Mouse (Mus musculus) frontal cortex, postnatal 10 days (tissue): Measurements from ENCODE around the gene Arl4a.

Experiments used
- DNase-seq, 2 experiments: peaks; one replicate each; pipeline ENCODE4 v3.0.0; 2022; ENCODE audit warnings: low spot score in 2 of 2, mixed read lengths in 1 of 2

Arl4a gene

DNA sequence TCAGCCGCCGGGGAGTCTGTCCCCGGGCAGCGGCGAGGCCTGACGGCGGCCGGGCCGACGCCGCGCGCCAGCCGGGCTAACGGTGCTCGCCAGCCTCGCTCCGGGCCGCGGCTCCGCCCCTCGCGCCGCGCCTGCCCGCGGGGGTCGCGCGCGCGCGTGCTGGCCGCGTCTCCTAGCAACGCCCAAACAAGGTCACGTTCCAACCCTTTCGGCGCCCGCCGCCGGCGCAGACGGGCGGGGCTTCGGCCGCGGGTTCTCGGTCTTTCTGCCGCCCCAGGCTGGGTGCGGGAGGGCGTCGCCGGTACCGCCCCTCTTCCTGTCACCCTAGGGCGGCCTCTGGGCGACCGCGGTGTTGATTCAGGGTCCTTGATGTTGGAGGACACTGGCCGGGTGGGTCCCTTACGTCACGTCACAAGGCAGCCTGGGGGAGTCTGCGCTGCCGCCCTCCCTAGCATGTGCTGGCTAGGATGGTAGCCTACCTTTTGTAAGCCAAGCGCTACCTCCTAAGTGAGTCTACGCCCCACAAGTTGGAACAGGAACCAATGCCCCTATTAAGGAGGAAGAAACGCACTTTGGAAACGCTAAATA lies at the start of gene Arl4a:
Gene Arl4a (minus strand): TSS at position 150 of the 588 bp plus-strand sequence.
- peak; percentile 81 to 88 for DNase-seq

DNA sequence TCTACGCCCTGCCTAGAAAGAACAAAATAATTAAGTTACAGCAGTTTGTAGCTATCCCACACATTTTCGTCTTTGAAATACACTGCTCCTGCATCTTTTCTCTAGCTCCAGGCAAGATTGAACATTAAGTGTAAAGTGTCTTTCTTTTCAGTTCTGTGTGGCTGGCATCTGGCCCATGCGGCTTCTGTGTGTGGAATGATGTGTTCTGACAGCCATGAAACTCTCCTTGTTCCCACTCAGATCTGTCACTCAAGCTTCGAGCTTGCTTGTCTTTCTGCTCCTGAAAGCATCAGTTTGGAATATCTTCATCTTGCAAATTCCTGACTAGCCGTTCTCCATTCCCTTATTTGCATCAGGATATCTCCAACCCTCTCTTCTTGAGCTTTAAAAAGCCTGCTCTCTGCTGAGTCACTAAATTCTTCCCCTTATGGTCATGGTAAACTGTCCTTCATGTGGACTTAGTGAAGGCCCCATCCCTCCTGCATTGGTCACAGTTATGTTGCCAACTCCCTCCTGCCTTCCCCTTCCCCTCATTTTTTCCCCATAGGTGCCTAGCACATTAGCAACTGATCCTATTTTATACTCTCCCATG lies 48.0 kb upstream of the Arl4a start:
- peak; percentile 20 to 36 for DNase-seq

DNA sequence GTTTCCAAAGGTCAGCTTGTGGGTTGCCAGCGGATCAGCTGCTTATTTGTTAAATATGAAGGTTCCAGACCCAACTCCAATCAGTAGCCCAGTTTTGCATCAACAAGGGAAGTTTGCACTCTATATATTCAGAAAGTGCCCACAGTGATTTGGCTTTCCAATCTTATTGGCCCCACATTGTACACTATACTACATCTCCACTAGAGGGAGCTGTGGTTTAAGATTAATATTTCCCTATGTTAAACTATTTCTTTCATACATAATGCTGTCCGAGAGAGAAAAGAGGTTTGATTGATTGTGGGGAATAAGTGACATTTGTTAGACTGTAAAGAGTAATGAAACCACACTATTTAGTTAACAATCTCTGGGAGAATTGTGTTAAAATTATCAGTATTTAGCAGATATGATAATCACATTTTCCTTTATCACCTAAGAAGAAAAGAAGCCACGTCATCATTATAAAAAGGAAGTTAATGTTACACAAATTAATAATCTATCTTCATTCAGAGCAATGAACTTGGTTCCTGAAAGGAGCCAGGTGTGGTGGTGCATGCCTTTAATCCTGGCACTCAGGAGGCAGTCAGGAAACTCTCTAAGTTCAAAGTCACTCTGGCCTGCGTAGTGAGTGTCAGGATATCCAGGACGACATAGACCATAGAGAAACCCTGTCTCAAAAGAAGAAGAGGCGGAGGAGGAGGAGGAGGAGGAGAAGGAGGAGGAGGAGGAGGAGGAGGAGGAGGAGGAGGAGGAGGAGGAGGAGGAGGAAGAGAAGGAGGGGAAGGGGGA lies 44.8 kb upstream of the Arl4a start:
- no peak for DNase-seq

DNA sequence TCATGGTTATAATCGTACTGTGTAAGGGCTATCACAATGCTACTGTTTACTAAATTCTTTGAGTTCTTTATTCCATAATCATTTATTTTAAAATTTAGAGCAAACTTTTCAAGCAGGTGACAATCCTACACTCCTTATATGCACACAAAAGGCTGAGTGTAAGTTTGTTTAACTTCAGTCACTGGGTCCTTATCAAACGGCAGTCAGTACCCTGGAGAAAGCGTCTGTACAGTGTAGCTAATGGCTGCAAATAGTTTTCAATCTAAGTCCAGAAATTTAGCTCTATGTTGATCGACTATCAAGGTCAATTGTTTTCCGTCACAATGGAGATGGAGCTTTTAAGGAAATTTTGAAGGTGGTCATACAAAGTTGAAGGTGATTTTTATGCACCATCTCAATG lies 44.2 kb upstream of the Arl4a start:
- no peak for DNase-seq

DNA sequence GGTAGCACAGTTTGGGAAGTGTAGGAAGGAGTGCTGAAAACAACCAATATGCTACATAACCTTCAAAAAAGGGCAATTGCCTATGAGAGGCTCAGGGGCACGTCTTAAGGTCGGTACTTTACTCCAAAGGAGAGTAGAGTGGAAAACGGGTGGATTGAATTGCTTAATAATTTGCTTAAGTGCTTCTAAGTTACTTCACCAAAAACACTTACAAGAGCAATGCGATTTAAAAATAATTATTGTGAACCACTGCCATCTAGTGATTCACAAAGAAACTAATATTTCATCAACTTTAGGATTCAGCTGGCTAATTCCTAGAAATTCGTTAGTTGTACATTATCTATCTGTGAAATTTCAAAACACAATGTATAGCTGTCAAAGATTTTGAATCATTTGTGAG lies 35.8 kb upstream of the Arl4a start:
- no peak for DNase-seq

DNA sequence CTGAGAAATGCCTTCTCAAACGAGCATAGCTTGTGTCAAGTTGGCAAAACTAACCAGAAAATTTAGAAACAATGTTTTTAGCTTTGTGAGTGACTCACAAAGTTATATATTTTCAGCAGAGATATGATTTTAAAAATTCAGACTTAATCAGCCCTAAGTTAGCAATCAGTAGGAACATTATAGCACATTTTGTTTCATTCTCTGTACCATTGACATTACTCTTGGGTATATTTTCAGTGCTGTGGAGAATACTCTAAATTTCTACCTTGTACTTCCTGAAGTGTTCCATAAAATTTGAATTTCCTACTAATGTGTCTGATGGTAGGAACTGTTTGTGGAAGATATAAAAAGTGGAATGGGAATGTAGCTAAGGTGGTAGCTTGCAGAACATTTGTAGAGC lies 9.2 kb upstream of the Arl4a start:
- DNase-seq: no peak

DNA sequence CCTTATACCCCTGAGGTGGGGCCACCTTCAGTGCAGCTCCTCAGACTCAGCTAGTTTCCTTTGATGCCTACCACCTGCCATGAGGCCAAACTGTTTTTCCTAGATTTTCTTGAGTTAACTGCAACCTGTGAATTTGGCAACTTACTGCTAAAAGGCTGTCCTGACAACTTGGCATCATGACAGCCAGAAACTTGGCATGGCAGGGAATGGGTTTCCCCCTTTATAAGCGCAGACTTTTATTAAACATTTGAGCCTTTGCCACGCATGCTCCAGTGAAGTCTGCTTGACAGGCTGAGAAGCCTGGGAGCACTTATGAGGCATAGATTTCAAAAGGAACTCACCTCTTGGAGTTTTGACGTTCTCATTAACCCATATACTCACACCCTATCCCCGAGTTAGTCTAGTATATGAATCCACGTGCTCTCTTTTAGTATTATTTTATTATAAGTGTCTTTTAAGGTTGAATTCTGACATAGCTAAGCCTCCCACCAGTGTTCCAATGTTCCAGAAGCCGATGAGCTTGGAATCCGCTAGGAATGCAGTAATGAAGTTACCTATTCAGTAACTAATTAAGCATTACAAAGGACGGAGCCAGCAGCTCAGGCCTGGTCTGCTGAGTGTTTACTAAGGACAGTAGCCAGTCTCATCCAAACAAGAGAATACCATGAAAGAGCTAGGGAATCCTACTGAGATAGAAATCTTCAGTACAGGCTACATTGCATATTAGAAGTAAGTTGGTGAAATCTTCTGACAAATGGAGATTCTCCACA lies 6.2 kb upstream of the Arl4a start:
- no peak for DNase-seq

DNA sequence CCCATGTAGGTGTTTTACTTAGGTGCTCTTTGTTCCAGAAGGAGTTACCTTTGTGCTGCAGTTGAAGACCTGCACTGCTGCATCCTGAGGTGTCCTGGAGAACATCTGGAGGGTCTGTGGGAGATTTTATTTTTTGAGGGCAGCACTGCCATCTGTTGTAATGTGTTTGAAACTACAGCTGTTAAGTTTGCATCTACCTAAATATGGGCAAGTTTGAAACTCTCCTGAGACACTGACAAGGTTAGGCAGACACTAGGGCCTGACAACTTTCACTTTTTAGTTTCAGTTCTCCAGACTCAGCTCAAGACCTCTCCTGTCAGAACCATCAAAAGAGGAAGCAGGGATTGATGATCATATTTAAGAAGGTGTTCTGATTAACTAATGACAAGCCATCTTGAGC lies 2.2 kb upstream of the Arl4a start:
- DNase-seq: peak in 1 of 2 experiments; percentile 17

DNA sequence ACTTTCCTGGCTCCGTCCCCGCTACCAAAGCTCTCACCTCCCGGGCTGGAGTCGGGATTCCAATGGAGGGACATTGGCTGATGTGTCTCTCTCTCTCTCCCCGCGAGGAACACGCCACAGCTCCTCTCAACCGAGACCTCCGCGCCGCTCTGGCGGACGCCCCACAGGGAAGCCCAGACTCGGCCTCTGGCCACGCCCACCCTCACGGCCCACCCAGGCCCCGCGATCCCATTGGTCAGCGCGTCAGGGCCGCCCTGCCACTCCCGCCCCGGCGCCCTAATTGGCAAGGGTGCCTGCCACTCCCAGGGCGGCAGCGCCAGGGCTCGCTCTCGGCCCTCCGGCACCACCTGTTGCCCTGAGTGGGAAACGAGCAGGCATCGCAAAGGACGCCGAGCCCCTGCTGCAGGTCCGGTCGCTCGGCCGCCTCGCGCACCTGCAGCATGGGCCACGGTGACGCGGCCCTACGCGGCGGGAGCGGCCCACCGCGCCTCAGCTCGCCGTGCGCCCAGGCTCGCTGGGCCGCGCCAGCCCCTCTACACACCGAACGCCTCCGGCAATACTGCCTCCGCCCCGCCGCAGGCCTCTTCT lies 505 bp downstream of the Arl4a start:
- peak; percentile 96 to 99 for DNase-seq

DNA sequence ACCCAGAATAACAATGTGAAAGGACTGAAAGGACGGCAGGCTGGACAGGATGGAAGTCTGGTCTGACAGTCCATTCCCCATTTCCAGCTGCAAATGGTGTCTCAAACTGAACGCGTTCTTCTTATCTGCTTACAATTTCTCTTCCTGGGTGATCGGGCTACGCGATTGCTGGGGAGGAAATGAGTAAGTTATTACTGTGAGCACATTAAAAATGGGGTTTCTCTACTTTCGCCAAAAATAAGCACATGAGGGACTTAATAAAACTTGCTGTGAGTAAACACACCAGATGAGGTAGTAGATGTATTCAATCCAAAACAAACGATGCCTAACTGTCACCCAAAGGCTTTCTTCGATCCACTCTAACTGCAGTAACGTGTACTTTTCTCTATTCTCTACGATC lies 1.2 kb downstream of the Arl4a start:
- peak in 1 of 2 experiments; percentile 15 for DNase-seq

DNA sequence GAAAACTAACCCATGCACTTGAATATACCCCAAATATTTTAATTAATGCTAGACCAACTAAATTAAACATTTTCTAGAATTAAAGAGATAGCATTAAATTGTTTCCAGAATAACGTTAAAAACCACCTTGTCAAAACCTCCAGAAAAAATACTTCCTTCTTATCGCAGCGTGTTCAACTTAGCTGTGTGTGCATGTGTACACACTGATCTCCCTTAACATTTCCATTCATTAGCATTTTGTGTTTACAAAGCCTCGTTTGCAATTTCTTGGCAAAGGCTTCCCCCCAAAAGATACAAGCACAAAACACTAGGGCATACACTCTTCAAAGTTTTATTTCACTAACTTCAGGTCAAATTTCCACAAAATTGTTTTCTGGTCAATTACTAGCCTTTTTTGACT lies 2.3 kb downstream of the Arl4a start:
- DNase-seq: no peak

DNA sequence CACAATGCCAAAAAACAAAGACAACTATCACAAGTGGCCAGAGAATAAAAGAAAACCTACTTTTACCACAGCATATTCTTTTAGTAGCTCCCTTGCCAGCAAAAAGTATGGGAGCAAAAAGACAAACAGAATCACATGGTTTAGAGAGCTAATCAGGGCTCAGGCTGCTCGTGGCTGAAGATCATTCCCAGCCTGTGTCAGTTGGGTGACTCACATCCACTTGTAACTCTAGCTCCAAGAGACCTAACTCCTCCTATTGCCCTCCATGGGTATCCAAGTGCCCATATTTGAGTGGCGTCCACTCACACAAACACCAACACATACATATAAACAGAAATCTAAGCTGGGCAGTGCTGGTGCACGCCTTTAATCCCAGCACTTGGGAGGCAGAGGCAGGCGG lies 8.6 kb downstream of the Arl4a start:
- no peak for DNase-seq

DNA sequence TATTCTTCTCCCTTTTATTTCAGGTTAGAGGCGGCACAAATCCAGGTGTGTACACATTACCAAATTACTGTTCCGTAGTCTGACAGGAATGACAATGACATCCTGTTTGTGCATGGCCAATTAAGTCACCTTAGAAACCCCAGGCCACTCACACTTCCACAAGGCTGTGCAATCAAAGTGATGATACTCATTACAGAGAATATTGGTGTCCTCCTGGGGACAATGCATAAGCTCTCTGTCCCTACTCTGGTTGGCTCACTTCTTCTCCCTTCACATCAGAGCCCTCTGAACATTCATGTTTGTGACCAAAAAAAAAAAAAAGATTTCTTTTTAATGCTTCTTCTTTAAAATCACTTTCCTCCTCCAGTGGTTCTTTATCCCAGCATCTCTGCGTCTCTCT lies 10.0 kb downstream of the Arl4a start:
- no peak for DNase-seq

DNA sequence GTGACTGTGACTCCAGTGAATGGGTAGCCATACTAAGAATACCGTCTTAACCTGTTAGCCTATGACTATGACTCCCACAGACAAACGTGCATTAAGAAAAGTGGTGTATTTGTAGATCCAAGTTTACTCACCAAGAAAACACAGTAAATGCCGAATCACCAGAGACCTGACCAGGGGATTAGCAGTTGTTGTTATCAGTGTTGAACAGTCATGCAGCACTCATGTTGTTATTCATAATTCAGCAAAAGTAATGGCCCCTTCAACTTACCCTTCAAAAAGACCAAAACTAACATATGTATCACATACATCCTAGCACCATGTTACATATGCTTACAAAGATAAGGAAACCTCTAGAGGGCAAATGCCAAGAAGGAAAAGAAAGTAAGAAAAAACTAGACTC lies 10.4 kb downstream of the Arl4a start:
- DNase-seq: no peak

DNA sequence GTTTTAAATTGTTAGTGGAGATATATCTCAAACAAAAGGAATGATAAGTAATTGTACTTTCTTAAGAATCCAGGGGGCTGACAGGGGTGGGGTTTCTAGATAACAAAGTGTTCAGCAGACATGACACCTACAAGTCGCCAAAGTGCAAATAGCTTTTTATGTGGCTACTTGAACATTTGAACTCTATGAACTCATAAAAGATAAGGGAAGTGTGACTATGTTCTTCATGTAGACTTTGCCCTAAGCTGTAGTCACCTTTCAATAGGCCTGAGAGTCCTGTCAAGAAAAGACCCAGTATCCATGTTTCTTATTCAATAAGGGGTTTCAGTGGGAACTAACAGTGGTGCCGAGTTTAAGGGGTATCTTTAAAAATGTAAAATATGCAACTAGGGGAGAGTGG lies 13.9 kb downstream of the Arl4a start:
- no peak for DNase-seq

DNA sequence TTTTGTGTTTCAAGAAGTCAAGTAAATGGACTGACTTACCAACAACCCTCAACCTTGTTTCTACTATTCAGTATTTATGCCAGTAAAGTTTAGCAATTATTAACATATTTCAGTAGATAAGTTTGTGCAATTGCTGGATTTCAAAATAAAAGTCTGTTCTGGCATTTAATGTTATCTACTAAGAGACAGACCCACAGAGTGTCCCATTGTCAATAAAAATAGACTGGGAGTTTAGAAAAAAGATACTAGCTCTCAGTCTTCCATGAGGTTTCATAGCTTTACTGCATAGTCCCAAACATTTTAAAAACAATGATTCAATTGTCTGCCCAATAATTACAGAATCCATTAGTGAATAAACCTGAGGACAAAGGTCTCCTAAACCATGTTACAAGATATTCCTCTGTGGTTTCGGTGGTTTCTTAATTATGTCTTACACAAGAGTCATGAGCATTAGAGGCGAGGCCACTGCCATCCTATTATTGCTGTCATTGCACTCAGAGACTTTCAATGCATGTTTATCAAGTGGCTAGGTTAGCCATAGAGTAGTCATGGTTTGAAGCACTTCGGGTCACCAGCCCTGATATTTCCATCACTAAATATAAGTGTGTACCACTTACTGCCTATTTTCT lies 14.7 kb downstream of the Arl4a start:
- DNase-seq: no peak

DNA sequence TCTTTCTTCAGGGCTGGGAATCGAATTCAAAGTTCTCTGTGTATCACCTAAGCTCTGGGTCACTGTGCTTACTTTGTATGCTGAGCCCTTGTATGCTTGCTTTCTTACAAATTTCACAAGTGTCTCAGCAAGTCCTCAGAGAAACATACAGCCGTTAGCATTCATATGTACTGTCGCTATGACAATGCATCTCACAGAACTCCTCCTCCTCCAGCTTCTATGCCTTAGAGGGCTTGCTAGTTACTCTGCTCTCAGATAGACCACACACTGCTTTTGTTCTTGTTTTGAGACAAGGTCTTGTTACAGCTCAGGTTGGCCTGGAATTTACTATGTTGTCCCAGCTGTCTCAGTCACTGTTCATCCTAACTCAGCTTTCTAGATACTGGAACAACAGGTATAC lies 15.5 kb downstream of the Arl4a start:
- no peak for DNase-seq

DNA sequence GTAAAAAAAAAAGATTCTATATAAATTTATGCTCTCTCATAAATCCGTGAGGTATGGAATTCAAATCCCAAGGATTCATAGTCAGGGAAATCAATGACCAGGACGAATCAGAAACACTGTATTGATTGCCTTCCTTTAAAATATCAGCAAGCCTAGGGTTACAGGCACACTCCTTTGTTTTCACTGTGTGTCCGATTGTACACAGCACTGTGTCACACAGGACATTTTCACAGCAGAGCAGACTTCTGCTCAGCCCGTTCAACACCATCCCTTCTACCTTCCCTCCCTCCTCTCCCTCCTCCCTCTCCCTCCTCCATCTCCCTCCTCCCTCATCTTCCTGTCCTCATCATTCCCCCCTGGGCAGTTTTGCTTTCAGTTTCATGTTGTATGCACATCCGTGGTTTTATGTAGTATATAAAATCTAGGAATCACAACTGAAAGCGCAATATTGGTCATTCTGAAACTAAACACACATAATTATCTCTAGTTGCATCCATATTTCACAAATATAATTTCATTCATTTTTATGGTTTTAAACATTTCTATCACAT lies 19.8 kb downstream of the Arl4a start:
- DNase-seq: no peak

DNA sequence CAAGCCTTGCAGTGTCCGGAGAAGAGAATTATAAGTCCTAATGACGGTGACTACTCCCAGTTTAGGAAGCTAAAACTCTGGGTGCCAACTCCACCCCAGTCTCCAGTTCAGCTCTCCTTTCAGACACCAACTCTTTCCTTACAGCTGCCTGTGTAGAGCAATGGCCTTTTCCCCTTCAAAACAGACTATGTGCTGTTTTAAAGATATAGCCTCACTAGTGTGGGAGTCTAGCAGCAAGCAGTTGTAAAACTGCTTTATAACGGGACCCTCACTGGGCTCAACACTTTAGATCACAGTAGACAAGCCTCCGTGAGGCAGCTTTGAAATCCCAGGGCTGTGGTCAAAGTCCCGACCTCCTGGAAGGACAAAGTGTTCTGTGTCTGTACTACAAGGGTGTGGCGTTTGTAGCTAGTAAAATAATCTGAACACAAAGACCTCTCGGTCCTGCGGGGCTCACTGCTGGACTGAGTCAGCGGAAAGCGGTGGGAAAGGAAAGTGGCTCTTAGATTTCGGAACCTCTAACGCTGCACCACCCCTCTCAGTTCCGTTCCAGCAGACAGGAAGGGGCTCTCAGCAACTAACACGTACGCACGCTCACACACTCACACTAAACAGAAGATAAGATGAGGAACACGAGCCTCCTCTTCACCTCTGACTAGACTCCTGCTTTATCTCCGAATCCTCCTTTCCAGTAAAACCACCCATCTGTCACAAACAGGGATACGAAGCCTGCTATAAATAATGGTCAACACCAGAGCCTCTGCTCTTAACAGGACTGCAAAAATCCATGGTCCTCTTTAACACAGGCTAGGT lies 21.0 kb downstream of the Arl4a start:
- DNase-seq: peak in 1 of 2 experiments; percentile 24

DNA sequence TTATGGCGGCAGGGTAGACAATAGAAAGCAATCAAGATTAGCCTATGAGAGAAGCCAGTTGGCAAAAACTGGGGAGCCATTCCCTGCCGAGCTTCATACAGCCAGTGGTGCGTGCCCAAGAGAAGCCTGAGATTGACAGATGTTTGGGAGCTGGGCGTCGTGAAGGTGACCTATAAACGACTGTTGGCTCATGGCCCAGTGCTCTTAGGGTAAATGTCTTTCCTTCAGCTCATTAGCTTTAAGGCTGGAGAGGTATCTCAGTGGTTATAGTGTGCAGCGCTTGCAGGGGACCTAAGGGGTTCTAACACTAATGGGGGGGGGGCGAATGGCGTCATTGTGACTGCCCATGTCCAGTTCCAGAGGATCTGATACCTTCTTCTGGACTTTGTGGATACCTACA lies 21.8 kb downstream of the Arl4a start:
- no peak for DNase-seq
